Mouse (Mus musculus) inflammation-experienced regulatory T-cells, adult 16 weeks (primary cell): Measurements from ENCODE around the gene N4bp1. TPM values are rescaled to one million over a fixed set of nuclear protein-coding genes. Genes with fewer than 3 reads are reported as not detected.

Experiments
- polyA plus RNA-seq: library from polyadenylated mRNA; unstranded; fragments of 100-300 nt; shearing (Covaris generic); gene quantifications from one replicate; pipeline ENCODE4 v1.2.1, GENCODE M21; 2017

The N4bp1 gene
- polyA plus RNA-seq = 5.5 TPM

DNA sequence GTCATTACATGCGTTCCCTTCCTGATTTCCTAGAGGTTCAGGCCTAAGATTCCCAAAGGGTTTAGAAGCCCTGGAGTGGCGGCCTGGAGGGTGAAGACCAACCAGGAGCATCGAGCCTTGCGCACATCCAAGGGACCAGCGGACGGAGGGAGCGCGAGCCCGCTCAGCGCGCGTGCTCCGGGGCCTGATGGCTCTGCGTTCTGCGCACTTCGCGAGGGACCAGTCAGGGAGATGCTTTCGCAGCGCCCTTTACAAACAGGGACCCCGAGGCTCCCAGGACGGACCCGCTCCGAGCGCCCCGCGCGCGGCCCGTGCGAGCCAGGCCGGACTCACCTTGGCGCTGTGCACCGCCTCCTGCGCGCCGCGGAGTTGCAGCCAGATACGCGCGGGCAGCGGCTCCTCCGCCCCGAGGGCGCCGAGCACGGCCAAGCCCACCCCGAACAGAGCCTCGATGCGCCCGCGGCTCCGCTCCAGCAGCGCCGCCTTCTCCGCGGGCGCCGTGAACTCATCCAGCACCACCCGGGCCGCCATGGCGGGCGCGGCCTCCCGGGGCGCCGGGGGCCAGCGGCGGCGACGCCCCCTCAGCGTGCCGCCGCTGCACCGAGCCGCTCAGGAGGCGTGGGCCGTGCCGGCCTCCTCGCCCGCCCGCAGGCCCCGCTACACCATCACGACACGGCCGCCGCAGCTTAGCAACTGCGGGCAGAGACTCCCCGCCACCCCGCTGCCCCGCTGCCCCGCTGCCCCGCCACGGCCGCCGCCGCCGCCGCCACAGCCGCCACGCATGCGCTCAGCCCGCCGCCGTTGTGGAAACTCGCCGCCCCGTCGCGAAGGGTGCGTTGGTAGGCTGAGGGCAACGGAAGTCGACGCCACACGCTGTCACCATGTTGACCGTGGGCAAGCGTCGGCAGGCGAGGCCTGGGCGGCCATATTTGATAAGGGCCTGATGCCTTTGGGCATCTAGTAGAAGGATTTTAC is at the start of gene N4bp1:
TSS of gene N4bp1 (minus strand) at position 770 of the 975 bp plus-strand sequence.

Other genes starting within 250 kb of the N4bp1 start
- gene Gm10638, start 139.6 kb downstream of the N4bp1 start, polyA plus RNA-seq = not detected
- gene Siah1a, start 139.3 kb downstream of the N4bp1 start, polyA plus RNA-seq = 3.4 TPM